Mouse (Mus musculus) monocyte, adult 2 months (primary cell): ENCODE results near the gene Fhit.
A peak's percentile ranks its signal among the peaks of the same experiment; 100 is the strongest.

Experiments
- DNase-seq, 2 experiments: peaks; one replicate each; pipeline ENCODE4 v3.0.0; 2022; ENCODE audit warnings: low spot score in 2 of 2, low read depth in 1 of 2

Gene Fhit

GRCm38 (mm10) chr14:10526800-10527199 is 635.0 kb downstream of the Fhit start:
- no peak for DNase-seq

GRCm38 (mm10) chr14:10525786-10526185 is 636.0 kb downstream of the Fhit start:
- DNase-seq = no peak

GRCm38 (mm10) chr14:10514026-10514425 is 647.8 kb downstream of the Fhit start:
- DNase-seq = no peak

GRCm38 (mm10) chr14:10509252-10509651 is 652.6 kb downstream of the Fhit start:
- DNase-seq = no peak

GRCm38 (mm10) chr14:10507560-10507959 is 654.3 kb downstream of the Fhit start:
- no peak for DNase-seq

GRCm38 (mm10) chr14:10485798-10486197 is 676.0 kb downstream of the Fhit start:
- no peak for DNase-seq

- no peak for DNase-seq
Measured at GRCm38 (mm10) chr14:10482851-10483613, 678.8 kb downstream of the Fhit start.

- DNase-seq = no peak
Measured at GRCm38 (mm10) chr14:10481370-10481769, 680.5 kb downstream of the Fhit start.

- DNase-seq = no peak
Measured at GRCm38 (mm10) chr14:10480681-10481080, 681.2 kb downstream of the Fhit start.

GRCm38 (mm10) chr14:10453001-10453861 is 708.6 kb downstream of the Fhit start:
- DNase-seq = peak; percentile 46 to 68

- no peak for DNase-seq
Measured at GRCm38 (mm10) chr14:10452234-10452633, 709.6 kb downstream of the Fhit start.

GRCm38 (mm10) chr14:10445360-10445759 is 716.5 kb downstream of the Fhit start:
- no peak for DNase-seq

- no peak for DNase-seq
Measured at GRCm38 (mm10) chr14:10439007-10439749, 722.7 kb downstream of the Fhit start.

- DNase-seq = no peak
Measured at GRCm38 (mm10) chr14:10436193-10436592, 725.6 kb downstream of the Fhit start.

GRCm38 (mm10) chr14:10432502-10432901 is 729.3 kb downstream of the Fhit start:
- DNase-seq = no peak

GRCm38 (mm10) chr14:10430396-10431000 is 731.3 kb downstream of the Fhit start:
- no peak for DNase-seq

GRCm38 (mm10) chr14:10423499-10423898 is 738.3 kb downstream of the Fhit start:
- no peak for DNase-seq

- DNase-seq = no peak
Measured at GRCm38 (mm10) chr14:10422261-10422660, 739.6 kb downstream of the Fhit start.

- no peak for DNase-seq
Measured at GRCm38 (mm10) chr14:10415068-10415467, 746.8 kb downstream of the Fhit start.

GRCm38 (mm10) chr14:10409306-10409962 is 752.4 kb downstream of the Fhit start:
- no peak for DNase-seq

GRCm38 (mm10) chr14:10405346-10405745 is 756.5 kb downstream of the Fhit start:
- DNase-seq = no peak
